In the genomic region with DNA sequence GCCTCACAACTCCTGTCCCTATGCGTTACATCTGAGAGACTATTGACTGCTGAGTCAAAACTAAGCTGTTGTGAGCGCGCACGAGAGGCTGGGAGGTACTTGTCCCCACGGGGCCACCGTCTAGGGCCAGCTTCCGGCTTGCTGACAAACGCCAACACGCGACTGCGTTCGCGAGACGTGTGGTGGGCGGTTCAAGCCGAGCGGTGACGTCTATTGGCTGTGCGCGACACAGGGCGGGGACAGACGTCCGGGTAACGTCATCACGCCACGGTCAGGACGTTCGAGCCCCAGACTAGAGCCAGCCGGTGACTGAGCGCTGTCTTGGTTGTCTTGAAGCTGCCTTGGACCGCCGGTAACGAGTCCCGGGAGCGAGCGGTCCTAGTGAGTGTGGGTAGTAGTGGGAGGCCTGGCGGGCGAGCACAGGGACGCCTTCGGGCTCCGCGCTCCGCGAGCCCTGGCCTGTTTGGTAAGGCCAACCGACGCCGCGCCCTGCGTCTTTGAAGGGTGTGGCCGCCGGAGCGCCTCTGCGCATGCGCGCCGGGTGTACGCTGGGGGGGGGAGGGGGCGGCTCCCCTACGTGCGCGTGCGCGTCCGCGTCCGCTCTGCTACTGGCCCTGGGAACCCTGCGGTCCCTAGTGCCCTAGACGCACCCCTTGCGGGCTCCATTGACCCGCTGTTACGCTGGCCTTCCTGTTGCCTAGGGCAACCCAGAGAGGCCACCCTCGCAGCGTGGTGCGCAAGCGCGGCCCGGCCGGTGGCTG, we compare ENCODE assay signal across 8 mouse cellular contexts. TPM values are rescaled to one million over a fixed set of nuclear protein-coding genes. Genes with fewer than 3 reads are reported as not detected.
A peak's percentile ranks its signal among the peaks of the same experiment; 100 is the strongest.
DNase-seq lines count a peak whose midpoint lies in the region; ATAC-seq and TF ChIP-seq lines count a peak whose summit lies in the region.

TSS of gene Leng8 (plus strand) at position 269 of the 761 bp plus-strand sequence.

- H3K9me3 ChIP-seq in hindbrain, embryonic 10.5 days: no peaks in the 10 kb centered on the region
- no peaks in the 10 kb centered on the region for H3K9me3 ChIP-seq in lung, postnatal 0 days (ENCODE audit: low read length)

- under 1% methylated on average over 78 of the region's 78 CpGs for WGBS in hindbrain, embryonic 10.5 days
- WGBS in lung, postnatal 0 days: under 1% methylated on average over 60 of the region's 78 CpGs

- peak; percentile 97 for DNase-seq in MN1 (ENCODE audit: low spot score)
- peak; percentile 99 for DNase-seq in cerebellum, adult 9-10 months
- DNase-seq in hindbrain, embryonic 10.5 days (ENCODE audit: low spot score): peak; percentile 99
- DNase-seq in layer of hippocampus, adult 9-11 months: peak; percentile 99
- peak; percentile 99 for DNase-seq in lung, postnatal 0 days (ENCODE audit: low spot score)
- peak; percentile 95 for DNase-seq in ovary, postnatal 14 days (ENCODE audit: low spot score)
- DNase-seq in thymus, postnatal 14 days: peak; percentile 99

- H3K36me3 ChIP-seq in hindbrain, embryonic 10.5 days: peaks cover 60% of the 10 kb centered on the region
- peaks cover 33% of the 10 kb centered on the region for H3K36me3 ChIP-seq in lung, postnatal 0 days (ENCODE audit: insufficient read depth, low read length)

- peak within 1 kb of the TSS; percentile 81 for H3K4me3 ChIP-seq in hindbrain, embryonic 10.5 days
- peak within 1 kb of the TSS; percentile 79 for H3K4me3 ChIP-seq in lung, postnatal 0 days (ENCODE audit: low read depth, low read length)

- peak within 1 kb of the TSS; percentile 97 for H3K27ac ChIP-seq in hindbrain, embryonic 10.5 days
- H3K27ac ChIP-seq in lung, postnatal 0 days (ENCODE audit: low read length): peak within 1 kb of the TSS; percentile 96

- H3K9ac ChIP-seq in lung, postnatal 0 days (replicated peaks; ENCODE audit: low read depth): peak within 1 kb of the TSS; percentile 83

- peak within 1 kb of the TSS; percentile 86 for H3K4me2 ChIP-seq in lung, postnatal 0 days (replicated peaks; ENCODE audit: low read depth, low read length)

- no peaks in the 10 kb centered on the region for H3K27me3 ChIP-seq in hindbrain, embryonic 10.5 days (ENCODE audit: insufficient read depth, poor library complexity, severe bottlenecking)
- no peaks in the 10 kb centered on the region for H3K27me3 ChIP-seq in lung, postnatal 0 days (replicated peaks; ENCODE audit: insufficient read depth, low read length)

- peak; percentile 20; the same call in 1 of the 2 replicates for TF ChIP-seq CTCF in lung, postnatal 0 days (IDR thresholded peaks at IDR 0.05)

- peak; percentile 82 for ATAC-seq in frontal cortex, adult (ENCODE audit: low TSS enrichment)
- peak; percentile 99 for ATAC-seq in lung, postnatal 0 days

- peaks cover 18% of the 10 kb centered on the region for H3K4me1 ChIP-seq in hindbrain, embryonic 10.5 days (replicated peaks)
- H3K4me1 ChIP-seq in lung, postnatal 0 days (ENCODE audit: insufficient read depth, low read depth, low read length): 0 out of 2 replicates have a peak, but pooled peaks cover 3% of the 10 kb centered on the region

- TF ChIP-seq EP300 in lung, postnatal 0 days (IDR thresholded peaks at IDR 0.05): peak; percentile 66; the same call in 1 of the 2 replicates

RNA-seq across cellular contexts. Expression of gene Leng8, which starts in this region (rescaled TPM):
- 68.7 and 91.4 TPM in 2 replicates for polyA plus RNA-seq in hindbrain, embryonic 10.5 days (2016; fragmentation: Nextera tagmentation; extraction: Ambion mirVana)
- 28.0 and 29.6 TPM in 2 replicates for polyA plus RNA-seq in lung, postnatal 0 days (2015; fragmentation: Nextera tagmentation; extraction: Ambion mirVana)

Comparison
In these comparisons a context has a peak if more than half of its experiments do, and no peak if none do; other contexts are left out.
1. Peak in every context shown above with its lines: DNase-seq, ATAC-seq, H3K4me3 ChIP-seq and H3K27ac ChIP-seq.